Mouse (Mus musculus): ENCODE results near the gene Gm43191.
"Not testable (repeated sequence)": the region's sequence is repeated elsewhere in the genome, so short reads cannot be mapped to it uniquely, and the experiment has no call there.

Gene Gm43191

GRCm38 (mm10) chr3:116681160-116681559 lies at the start of gene Gm43191:
Gene Gm43191 (minus strand): TSS chr3:116681260.
- DNase-seq, result no peak

- no peak for DNase-seq
These were observed 48.6 kb upstream of the Gm43191 start for GRCm38 (mm10) chr3:116729483-116730174.

- DNase-seq, result no peak
These were observed 45.7 kb upstream of the Gm43191 start for GRCm38 (mm10) chr3:116726807-116727206.

- DNase-seq, result no peak
These were observed 42.7 kb upstream of the Gm43191 start for GRCm38 (mm10) chr3:116723496-116724481.

- peak; percentile 36 for DNase-seq
These were observed 41.9 kb upstream of the Gm43191 start for GRCm38 (mm10) chr3:116722980-116723379.

- DNase-seq, result no peak
These were observed 37.9 kb upstream of the Gm43191 start for GRCm38 (mm10) chr3:116718951-116719350.

GRCm38 (mm10) chr3:116713031-116713430 lies 32.0 kb upstream of the Gm43191 start:
- peak; percentile 81 for DNase-seq

- peak; percentile 92 for DNase-seq
These were observed 31.4 kb upstream of the Gm43191 start, which contains the start of gene Slc35a3 for GRCm38 (mm10) chr3:116712436-116712881. Gene Slc35a3 (minus strand): TSS chr3:116712831.

GRCm38 (mm10) chr3:116711624-116712435 lies 30.8 kb upstream of the Gm43191 start:
- peak; percentile 63 for DNase-seq

GRCm38 (mm10) chr3:116710941-116711340 lies 29.9 kb upstream of the Gm43191 start:
- no peak for DNase-seq

GRCm38 (mm10) chr3:116705637-116706204 lies 24.7 kb upstream of the Gm43191 start:
- no peak for DNase-seq

GRCm38 (mm10) chr3:116703835-116704234 lies 22.8 kb upstream of the Gm43191 start:
- DNase-seq, result peak; percentile 40

- no peak for DNase-seq
These were observed 21.7 kb upstream of the Gm43191 start for GRCm38 (mm10) chr3:116702647-116703272.

- DNase-seq, result no peak
These were observed 20.5 kb upstream of the Gm43191 start for GRCm38 (mm10) chr3:116701601-116702000.

- DNase-seq, result no peak
These were observed 17.7 kb upstream of the Gm43191 start for GRCm38 (mm10) chr3:116698786-116699185.

- DNase-seq, result no peak
These were observed 14.6 kb upstream of the Gm43191 start for GRCm38 (mm10) chr3:116695666-116695985.

- no peak for DNase-seq
These were observed 14.1 kb upstream of the Gm43191 start for GRCm38 (mm10) chr3:116694955-116695665.

GRCm38 (mm10) chr3:116694312-116694711 lies 13.3 kb upstream of the Gm43191 start:
- no peak for DNase-seq

- DNase-seq, result not testable (repeated sequence)
These were observed 16.8 kb downstream of the Gm43191 start for GRCm38 (mm10) chr3:116664281-116664680.

GRCm38 (mm10) chr3:116662463-116662863 lies 18.6 kb downstream of the Gm43191 start, which contains the start of gene Mfsd14a:
Gene Mfsd14a (minus strand): TSS chr3:116662677.
- peak; percentile 99 for DNase-seq

- peak; percentile 39 for DNase-seq
These were observed 19.1 kb downstream of the Gm43191 start for GRCm38 (mm10) chr3:116661870-116662414.

Measured in kidney, adult 9 months (tissue).